Mouse (Mus musculus) mammary gland, adult 2 months (tissue): ENCODE data around the gene Zswim9. TPM values are rescaled to one million over a fixed set of nuclear protein-coding genes. Genes with fewer than 3 reads are reported as not detected.

Experiments
- polyA plus RNA-seq: library from polyadenylated mRNA; depleted of rRNA; stranded (reverse); fragments of >200 nt; gene quantifications from 2 replicates; pipeline ENCODE4 v1.2.3, GENCODE M21; 2012; ENCODE audit warnings: low replicate concordance; rRNA removed

The Zswim9 gene
- polyA plus RNA-seq: 3.4 and 4.0 TPM in 2 replicates

DNA sequence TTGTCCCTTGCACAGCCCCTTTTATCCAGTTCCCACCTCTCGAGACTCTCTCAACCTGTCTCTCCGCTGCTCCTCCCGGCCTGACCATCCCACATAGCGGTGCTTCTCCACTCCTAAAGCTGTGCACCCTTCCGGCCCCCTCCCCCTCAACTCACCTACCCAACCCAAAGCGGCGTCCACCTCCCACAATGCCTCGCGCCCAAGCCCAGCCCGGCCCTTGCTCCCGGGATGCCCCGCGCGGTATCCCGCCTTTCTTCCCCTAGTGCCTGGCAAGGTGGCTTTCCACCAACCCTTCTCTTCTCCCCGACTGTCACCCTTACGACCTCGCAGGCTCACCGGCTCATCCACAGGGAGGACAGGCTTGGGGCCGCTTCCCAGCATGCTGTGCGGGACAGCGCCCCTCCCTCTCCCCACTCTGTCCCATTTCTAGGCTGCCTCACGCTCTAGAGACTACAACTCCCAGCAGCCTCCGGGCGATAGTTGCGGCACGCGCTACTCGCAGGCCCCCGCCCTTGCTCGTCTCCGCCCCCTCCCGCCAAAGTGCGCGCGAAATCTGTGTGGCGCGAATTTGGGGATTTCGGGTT lies at the start of gene Zswim9:
TSS of gene Zswim9 (minus strand) at position 414 of the 584 bp plus-strand sequence.

DNA sequence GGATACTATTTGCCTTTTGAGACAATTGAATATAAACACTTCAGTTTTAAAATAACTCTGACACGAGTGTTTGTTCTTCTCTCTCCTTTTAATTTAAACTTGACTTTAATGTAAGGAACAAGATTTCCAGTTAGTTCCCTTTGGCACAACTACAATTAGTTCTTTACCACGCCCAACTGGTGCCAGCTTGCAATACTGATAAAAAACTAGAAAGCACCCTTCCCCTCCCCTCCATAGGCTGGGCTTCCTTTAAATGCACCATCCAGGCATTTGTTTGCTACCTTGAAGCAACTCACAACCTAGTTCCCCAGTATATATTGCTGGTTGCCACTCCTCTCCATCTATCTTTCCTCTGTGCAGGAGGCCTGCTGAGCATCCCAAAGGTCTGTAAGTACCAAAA lies 45.8 kb upstream of the Zswim9 start, which contains the start of gene Pla2g4c:
TSS of gene Pla2g4c (plus strand) at position 340 of the 400 bp plus-strand sequence.

DNA sequence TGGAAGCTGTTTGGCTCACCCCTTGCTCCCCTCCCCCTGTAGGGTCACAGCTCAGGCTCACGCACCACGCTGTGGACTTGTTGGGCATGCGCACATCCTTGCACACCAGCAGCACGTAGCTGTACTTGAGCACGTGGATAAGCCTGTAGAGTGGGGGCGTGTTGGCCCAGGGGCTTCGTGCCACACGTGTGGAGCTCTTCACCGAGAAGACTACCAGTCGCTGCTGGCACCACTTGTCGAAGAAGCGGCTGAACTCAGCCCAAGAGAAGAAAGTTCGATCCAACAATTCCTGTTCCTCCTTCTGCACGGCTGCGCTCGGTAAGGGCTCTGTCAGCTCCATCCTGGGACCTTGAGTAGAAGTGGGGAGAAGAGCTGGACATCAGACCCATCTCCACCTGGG lies 1.4 kb downstream of the Zswim9 start, which contains the start of gene Lig1:
TSS of gene Lig1 (plus strand) at position 203 of the 400 bp plus-strand sequence.

DNA sequence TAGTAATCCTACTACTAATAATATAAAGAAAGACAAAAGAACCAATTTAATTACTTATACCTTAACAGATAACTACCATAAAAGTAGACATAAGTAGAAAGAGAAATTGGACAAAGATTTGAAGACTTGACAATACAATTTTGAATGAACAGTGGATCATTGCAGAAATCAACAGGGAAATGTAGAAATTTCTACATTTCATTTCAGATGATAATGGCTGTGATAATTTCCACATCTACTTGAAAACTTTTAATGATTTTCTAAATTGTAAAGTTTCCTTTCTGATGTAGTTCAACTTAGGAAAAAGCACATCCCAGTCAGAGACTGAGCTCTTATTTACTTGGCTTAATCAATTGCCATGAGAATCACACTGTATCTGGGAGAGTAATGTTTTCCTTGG lies 65.8 kb downstream of the Zswim9 start, which contains the start of gene Vmn1r89:
TSS of gene Vmn1r89 (plus strand) at position 301 of the 400 bp plus-strand sequence.

Other genes with a start within 250 kb of the Zswim9 start
- gene Chmp2a, start 243.9 kb downstream of the Zswim9 start, polyA plus RNA-seq: 50.6 and 56.2 TPM in 2 replicates
- 147 and 206 TPM in 2 replicates for gene Ube2m, start 240.4 kb downstream of the Zswim9 start, polyA plus RNA-seq
- 1.4 and 2.4 TPM in 2 replicates for gene Mzf1, start 224.0 kb downstream of the Zswim9 start, polyA plus RNA-seq
- gene Vmn1r85, start 183.5 kb downstream of the Zswim9 start, polyA plus RNA-seq: not detected in 2 replicates
- gene Vmn1r86, start 158.8 kb downstream of the Zswim9 start, polyA plus RNA-seq: not detected in 2 replicates
- gene Vmn1r87, start 138.6 kb downstream of the Zswim9 start, polyA plus RNA-seq: not detected in 2 replicates
- not detected in 2 replicates for gene Vmn1r88, start 119.2 kb downstream of the Zswim9 start, polyA plus RNA-seq
- not detected in 2 replicates for gene Vmn1r89, start 65.7 kb downstream of the Zswim9 start, polyA plus RNA-seq
- gene Lig1, start 1.4 kb downstream of the Zswim9 start, polyA plus RNA-seq: 4.3 and 5.7 TPM in 2 replicates
- 0.13 and 0.29 TPM in 2 replicates for gene Pla2g4c, start 45.9 kb upstream of the Zswim9 start, polyA plus RNA-seq
- not detected in 2 replicates for gene Cabp5, start 119.4 kb upstream of the Zswim9 start, polyA plus RNA-seq
- not detected in 2 replicates for gene Bsph1, start 172.1 kb upstream of the Zswim9 start, polyA plus RNA-seq